Mouse (Mus musculus): ENCODE results near the gene Fbxw4.

The Fbxw4 gene

DNA sequence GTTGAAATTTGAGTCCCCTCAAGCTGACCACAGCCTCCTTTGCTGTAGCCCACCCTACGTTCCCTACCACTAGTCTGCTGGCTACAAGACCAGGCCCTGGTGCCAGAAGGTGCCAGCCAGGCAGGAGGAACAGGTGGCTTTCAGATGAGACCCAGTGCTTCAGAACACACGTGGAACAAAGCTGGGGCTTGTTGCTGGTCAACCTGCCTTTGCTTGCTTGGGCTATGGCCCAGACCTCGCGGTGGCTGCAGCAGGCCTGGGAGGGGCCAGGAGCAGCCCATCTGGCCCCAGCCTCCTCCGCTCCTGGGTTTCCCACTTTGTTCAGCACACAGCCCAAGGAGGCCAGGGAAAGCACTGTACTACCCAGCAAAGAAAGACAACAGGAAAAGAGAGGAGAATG, 49.3 kb downstream of the Fbxw4 start:
- no peak for DNase-seq

DNA sequence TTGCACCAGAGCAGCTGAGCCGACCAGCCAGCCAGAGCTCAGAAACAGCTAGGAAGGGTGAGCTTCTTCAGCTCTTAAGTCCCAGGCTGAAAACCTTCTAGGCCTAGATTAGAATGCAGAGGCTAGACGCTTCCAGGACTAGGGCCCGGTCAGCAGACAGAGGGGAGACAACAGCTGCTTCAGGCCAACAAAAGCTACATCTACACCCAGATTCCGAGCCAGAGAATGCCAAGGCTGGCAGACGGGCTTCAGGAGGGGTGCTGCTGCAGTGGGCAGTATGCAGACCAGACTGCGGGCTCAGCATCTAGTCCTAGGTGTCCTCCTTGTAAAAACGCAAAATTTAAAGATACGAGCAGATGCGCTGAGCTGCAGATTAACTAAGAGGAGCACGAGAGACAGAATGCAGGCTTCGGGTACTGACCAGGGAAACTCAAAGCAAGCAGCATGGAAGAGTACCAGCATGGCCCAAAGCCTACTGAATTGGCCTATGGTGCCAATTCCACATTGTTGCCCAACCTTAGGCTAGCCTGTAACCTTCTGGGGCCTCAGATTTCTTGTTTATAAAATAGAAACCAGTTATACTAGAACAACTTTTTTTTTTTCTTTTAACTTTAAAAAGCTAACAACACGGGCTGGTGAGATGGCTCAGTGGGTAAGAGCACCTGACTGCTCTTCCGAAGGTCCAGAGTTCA, 51.3 kb downstream of the Fbxw4 start:
- DNase-seq, result no peak

DNA sequence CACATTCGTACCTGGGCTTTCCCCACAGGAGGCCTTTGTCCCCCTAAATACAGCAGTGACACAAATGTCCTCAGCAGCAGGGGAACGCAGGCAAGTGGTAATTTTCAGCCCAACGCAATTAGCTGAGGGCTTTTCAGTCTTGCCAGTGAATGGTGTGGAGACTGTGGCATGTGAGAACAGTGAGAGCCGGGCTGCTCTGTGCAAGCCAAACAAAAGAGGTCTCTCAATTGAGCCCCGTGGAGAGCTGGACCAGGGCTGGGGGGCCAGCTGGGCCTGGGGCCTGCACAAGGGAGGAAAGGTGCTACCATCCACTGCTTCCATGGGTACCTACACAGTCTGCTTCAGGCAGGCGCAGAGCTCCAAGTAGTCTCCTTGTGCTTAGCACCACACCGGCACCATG, 52.6 kb downstream of the Fbxw4 start:
- no peak for DNase-seq

DNA sequence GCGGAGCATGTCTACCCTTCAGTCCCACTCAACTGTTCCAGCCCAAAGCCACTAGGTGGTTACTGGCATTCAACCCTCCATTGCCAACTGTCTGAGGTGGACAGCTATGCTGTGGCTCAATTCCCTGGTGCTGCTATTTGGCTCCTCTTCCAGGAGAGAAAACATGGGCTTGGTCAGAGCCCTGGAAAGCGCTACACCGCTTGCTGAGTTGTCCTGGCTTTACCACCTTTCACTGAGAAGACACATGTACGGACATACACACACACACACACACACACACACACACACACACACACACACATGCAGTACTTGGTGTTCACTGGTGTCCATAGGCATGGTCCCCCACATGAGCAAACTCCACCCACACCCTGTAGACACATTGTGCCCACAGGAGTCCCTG, 53.4 kb downstream of the Fbxw4 start:
- no peak for DNase-seq

DNA sequence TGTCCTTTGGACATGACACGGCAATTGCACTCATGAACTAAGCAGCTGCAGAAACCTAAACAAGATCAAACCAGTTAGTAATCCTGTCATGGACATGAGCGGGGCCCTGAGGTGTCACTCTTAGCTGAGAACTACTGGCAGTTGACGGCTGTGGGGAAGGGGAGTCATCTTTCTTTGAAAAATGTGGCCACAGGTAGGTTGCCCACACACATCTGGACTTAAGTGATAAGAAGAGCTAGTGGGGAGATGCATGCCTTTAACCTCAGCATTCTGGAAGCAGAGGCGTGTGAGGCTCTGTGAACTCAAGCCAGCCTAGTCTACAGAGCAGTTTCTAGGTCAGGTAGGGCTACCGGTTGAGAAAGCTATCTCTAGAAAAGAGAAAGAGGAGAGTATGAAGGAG, 57.5 kb downstream of the Fbxw4 start:
- DNase-seq, result no peak

DNA sequence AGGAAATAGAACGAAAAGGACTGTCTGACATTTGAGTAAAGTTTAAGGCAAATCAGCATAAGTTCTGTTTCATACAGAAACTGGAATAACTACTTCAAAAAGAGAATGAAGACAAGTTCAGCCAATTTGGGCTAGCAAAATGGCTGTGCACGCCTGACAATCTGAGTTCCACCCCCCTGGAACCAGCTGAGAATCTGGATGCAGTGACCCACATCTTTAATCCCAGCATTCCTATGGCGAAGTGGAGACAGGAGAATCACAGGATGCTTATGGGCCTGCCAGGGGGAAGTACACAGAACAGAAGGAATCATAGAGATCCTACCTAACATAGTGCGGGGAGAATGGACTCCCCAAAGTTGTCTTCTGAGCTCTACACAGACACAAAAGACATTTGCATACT, 63.0 kb downstream of the Fbxw4 start:
- no peak for DNase-seq

DNA sequence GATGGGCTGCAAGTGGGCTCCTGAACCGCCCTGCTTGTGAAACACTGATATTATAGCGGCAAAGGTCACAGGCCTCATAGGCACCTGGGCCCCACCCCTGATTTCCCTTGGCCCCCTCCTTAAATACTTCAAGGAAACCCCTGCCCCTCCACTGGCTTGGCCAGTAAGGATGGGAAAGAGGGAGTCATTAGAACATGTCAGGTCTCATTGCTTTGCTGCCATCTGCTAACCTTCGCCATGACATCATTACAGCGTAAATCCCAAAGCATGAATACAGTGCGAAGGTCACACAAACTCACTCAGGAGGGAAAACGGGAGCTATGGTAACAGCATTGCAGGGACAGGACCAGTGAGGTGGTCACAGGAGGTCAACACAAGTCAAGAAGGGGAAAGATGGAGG, 63.7 kb downstream of the Fbxw4 start:
- DNase-seq, result no peak

DNA sequence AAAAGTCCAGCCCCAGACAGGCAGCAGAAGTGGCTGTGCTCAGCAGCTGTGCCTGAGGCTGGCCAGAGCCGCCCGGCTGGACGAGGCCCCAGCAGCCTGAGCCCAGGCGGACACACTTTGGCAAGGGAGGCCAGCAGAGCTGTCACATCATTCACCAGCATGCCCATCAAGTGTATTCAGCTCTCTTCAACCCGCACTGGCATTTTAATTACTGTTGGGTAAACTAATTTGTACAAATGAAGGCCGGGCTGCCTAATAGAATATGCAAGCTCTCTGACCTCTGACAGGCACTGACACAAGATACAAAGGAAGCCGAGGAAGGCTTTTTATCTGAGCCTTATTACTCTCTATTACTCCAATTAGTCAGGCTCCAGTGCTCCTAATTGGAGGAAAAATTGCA, 64.1 kb downstream of the Fbxw4 start:
- DNase-seq, result no peak

DNA sequence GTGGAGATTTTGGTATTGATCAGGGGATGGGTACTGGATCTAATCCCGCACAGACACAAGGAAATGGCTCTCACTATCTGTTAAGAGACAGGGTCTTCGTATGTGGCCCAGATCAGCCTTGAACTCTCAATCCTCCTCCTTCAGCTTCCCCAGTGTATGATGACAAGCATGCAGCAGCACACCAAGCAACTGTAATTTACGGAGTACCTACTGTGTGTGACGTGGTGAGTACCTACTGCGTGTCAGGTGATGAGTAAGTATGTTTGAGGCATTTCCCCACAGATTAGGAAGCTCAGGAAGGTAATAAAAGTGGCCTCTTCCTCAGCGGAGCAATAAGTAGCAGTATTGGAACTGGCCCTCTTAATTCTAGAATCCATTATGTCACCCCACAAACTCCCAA, 64.6 kb downstream of the Fbxw4 start:
- DNase-seq, result no peak

DNA sequence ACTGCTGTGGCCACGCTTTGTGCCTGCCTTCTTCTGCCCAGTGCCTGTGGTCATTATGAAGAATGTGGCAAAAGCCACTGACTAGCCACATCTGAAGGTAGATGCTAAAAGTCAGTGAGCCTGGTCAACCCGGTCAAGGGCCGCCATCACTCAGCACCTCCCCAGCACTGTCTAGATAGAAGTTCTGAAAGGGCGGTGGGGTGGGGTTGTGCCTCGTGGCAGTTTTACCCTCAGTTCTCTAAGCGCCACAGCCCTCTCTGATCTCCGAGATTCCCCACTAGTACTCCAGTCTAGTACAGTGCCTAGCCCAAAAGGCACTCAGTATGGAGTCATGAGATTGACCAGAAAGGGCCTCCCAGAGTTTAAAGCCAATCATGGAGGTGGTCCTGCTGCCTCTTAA, 66.0 kb downstream of the Fbxw4 start:
- DNase-seq, result no peak

DNA sequence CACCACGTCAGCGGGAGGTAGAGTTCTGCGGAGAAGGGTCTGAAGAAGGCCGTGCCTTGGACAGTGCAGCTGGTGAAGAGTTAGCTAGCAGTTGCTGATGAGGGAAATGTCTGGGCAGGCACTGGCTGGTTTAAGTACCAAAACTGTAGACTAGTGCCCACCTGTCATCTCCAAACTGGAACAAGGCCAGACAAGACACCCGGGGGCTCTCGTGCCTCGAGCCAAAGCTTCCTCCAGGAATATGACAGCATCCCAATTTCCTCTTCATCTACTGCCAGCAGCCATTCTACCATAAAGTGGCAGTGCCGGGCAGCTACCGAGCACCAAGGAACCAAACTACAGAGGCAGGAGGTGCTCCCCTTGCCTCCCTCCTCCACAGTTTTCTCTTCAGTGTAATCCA, 67.2 kb downstream of the Fbxw4 start:
- DNase-seq, result no peak

DNA sequence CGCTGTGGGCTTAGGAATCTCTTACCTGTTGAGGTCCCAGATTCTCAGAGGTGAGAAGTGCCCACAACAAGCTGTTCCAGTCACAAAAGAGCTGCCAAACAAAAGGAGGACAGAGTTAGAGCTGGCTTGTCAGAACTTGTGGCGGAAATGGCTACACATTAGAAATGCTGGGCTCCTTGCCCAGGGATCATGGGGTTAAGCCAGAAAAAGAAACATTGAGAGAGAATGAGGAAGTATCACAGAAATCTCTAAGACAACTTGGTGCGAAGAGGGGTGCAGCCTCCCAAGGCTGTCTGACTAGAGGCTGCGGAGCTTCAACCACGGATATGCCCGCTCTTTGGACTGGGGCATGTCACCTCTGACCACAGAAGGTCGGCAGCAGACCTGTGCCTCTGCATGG, 68.4 kb downstream of the Fbxw4 start:
- DNase-seq, result peak; percentile 69 to 78

DNA sequence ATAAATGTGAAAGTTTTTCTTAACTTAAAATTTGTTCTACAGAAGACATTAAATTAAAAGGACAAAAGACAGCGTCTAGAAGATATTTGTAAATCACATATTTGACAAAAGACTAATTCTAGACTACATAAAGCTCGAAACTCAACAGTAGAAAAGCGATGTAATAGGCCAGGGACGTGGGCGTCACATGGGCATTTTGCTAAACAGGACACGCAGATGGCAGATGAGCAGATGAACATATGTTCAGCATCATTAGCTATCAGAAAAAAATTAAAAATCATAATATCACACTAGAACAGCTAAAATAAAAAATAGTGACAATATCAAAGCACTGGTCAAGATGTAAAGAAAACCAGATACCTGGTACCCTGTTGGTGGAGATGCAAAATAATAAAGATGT, 70.4 kb downstream of the Fbxw4 start:
- DNase-seq, result no peak

DNA sequence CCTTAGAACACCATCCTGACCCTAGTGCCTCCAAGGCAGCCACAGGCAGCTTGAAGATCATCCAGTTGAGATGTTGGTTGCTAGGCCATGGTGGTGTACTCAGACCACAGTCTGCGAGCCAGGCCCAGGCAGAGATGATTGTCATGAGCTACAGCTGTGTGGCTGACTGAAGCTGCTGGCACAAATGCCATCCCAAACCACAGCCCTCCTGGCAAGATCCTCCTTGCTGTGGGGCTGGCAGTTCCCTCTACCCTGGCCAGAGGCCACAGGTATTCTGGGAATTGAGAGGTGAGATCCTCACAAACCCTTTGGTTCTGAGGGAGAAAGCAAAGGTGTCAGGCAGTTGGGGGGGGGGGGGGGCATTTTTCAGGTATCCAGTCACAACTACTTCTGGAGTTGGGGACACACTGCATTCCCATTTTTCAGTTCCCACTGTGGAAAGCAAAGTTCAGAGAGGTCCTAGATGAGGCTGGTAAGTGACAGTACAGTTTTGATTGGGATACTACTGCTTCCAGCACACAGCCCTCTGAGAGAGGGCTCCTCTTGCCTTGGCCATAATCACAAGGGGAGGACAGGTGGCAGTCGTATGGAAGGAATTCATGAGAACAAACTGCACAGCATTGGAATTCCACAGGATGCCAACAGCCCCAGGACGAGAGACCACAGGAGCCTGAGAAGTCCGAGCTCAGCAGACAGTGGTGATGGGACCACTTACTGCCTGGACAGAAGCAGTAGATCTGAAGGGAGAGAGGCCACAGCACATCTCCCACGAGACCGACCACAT, 72.4 kb downstream of the Fbxw4 start:
- no peak for DNase-seq

DNA sequence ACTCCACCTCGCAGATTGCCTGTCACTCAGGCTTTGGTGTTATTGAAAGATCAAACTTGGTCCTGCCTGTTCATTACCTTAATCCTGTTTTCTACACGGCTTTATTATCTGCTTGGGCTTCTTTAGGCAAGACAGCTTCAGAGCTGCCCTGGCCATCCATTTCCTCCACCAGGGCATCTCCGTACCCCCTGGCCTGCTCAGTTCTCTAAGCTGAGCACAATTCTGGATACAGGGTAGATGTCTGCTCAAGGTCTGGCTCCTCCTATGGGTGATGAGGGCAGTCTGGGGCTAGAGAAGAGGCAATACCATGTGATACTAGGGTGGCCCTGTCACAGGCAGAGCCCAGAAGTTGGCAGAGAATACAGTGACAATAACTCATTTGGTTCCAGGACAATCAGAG, 73.3 kb downstream of the Fbxw4 start:
- no peak for DNase-seq

DNA sequence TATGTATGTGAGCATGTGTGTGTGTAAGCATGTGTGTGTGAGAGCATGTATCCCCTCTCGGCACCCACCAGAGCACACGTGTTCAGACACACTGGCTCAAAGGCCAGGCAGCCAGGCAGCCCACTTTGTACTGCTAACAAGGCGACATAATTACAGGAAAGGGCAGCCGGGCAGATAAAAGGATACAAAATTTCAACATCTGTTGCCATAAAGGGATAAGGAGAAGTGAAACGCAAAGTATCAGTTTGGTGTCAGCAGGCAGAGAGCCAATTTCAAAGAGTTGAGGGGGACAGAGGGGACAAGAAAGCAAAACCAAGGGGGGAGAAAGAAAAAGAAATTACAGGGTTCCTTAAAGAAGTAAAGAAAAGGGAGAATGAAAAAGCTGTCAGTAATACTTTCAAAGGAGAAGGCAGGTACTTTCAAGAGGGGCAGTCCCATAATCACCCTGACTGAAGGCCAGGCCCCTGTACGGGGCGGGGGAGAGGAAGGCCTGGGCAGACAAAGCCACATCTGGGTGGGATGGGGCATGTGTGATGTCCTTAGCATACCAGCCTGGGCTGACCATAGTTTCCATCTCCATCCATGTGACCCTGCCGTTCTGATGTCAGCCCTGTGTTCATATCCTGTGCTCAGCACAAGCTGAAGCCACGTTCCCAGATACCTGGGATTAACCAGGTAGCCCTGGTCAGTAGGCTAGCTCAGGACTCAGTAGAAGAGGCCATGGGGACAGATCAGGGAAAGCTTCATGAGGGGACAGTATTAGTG, 75.1 kb downstream of the Fbxw4 start:
- no peak for DNase-seq

DNA sequence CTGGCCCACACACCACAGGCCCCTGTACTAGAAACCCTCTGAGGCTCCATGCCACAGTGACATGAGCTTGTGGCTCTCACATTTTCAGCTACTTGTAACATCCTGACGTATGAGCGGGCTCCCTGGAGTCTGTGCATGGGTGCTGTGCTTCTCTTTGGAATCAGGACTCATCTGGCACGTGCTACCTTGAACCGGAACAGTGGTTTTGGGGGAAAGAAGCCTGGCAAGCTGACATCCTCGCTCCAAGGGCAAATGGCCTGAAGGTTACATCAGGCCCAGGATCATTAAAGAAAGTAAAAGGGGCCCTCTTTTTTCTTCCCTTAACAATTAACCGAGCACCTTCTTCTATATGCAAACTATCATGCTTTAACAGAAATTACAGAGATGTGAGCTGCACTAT, 77.0 kb downstream of the Fbxw4 start:
- DNase-seq, result no peak

DNA sequence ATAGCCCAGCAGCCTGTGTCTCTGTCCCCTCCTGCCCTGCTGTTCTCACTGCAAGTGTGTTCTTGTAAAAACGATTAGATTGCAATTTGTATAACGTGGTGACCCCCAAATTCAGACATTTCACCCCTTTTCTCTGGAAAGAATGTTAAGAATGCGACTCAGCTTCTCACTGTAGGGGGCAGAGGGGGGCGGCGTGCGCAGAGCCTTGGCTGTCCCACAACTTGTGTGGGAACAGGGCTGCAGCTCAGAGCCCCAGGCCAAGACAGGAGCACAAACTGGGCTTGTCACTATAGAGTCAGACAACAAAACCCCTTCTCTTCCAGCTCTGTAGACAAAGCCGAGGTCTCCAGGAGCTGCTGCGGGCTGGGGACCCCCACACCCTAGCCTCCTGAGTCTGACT, 78.0 kb downstream of the Fbxw4 start:
- DNase-seq, result no peak

DNA sequence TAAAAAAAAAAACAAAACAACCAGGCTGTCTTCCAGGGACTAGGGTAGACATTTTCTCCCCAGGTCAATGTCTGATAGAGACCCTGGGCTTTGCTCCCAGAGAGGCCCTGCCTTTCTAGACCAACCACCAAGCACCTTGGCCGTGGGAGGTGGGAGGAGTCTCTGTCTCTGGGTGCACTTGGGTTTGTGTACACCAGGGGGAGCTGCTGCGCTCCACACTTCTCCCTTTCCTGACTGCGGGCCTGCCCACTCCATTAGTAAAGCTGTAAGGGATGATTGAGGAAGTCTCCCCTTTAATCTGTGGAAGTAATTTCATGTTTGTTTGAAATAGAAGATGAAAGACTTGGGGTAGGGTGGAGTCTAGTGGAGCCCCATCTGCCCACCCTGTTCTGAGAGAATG, 78.9 kb downstream of the Fbxw4 start:
- DNase-seq, result peak in 1 of 2 experiments; percentile 45

DNA sequence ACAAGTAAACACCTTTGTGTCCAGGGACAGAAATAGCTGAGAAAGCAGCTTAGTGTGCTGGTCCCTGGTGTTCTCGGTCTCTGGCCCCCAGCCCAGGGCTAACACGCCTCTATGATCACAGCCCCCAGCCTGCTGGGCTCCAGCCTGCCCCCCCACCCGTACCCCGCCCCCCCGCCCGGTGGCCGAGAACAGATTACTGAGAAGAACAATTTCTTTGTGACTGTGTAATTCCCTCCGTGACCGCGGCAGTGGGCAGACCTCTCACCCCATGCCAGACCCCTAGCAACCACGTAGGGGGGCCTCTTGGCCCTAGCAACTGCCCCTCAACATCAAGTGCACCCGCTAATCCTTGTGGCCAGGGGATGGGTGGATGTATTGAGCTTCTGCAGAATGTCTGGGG, 79.9 kb downstream of the Fbxw4 start:
- DNase-seq, result no peak

DNA sequence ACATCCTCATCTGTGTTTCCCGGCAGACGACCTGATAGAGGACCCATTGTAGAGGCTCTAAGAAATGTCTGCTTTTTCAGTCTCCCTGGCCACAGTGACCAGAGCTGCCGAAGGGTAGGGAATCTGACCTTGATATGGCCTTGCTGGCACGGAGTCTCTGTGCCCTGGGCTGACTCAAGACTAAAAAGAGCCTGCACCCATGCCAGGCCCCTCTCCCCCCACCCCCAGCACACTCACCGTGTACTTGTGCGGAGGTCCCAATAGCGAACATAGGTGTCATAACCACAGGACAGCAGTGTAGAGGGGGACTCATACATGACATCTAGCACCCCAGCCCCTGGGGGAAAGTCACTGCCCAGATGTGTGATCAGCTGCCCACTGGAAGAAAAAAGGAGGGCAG, 80.7 kb downstream of the Fbxw4 start:
- DNase-seq, result no peak

DNA sequence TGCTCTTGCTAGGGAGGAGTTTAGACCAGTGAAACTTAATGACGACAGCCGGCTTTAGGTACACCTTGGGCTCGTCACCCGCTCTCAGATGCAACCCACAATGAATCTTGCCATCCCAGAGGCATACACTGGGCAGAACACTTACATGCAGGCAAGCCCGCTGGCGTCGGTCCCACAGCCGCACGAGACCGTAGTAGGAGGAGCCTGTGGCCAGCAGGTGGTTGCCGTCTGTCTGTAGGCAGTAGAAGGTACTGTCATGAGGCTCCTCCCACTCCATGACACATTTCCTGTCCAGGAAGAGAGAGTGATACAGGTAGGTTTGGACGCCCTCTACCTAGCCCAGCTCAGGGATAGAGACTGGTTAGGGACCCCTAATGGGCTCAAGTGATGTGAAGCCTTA, 81.1 kb downstream of the Fbxw4 start:
- DNase-seq, result no peak

DNA sequence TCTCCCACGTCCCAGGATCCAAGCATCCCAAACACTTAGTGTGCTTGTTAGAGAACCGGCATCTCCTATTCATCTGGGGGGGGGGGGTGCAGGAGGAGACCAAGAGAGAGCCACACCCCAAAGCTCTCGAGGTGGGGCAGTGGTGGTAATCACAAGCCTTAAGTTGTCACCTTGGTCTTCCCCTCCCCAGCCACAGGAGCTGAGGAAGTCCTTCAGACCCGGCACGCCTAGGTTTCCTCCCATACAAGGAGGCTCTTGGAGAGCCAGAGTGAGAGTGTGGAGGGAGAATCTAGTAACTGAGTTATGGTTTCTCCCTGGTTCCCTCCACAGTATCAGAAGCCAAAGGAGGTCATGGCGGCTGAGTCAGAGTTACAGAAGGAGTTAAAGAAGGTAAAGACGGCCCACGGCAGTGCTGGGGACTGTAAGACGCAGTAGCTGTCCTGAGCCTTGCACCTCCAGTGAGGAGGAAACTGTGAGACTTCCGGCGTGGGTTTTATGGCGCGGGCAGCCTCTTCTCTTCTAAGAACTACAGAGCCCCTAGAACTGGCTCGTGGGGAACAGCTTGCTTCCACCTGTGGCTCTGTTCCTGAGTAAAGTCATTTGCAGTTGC, 82.9 kb downstream of the Fbxw4 start:
- no peak for DNase-seq

DNA sequence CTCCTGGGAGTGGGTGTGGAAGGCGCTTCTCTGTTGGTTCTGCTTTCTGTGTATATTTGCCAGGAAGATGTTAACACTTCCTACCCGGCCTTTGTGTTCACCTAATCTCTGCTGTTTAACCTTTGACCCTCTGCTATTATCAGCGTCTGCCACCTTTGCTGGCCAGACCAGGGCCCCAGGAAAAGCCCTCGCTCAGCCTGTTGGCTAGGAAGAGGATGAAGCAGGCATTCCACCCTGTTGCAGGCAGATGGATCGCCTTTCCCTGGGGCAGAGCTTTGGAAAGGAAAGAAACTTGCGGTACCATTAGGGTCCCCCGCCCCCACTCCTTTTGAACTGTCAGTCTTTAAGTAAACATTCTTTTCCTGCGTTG, 84.5 kb downstream of the Fbxw4 start:
- DNase-seq, result no peak

All from kidney, adult 8-10 months (tissue).